Comparison of ENCODE assay signal across 32 mouse cellular contexts in the genomic region with DNA sequence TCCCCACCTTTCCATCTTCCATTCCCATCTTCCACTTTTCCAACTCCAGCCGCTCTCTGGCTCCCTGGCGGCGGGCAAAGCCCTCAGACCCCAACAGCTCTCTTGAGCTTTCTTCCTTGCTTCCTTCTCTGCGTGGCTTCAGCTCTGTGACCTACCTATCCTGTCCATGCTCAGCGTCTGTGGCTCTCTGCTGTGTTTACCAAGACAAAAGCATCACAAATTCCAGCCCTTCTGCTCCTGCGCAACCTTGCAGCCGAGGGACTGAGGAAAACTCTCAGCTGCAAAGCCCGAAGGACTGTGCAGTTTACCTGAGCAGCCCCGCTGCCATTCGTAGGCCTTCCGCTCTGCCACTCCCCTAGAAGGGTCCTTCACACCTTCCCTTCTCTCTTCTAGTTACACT. TPM values are rescaled to one million over a fixed set of nuclear protein-coding genes. Genes with fewer than 3 reads are reported as not detected.
DNase-seq lines count a peak whose midpoint lies in the region; ATAC-seq and TF ChIP-seq lines count a peak whose summit lies in the region.
"Had no signal": no experiment of that assay in that cellular context is flagged by ENCODE, and none has a peak within 500 bp of the region (broad histone marks: within the 10 kb centered on the region; RNA-seq: fewer than 3 reads in every experiment).

No protein-coding gene starts in this region.

- H3K4me2 ChIP-seq in lung, embryonic 16.5 days (ENCODE audit: low read depth, low read length): 0 out of 2 replicates have a peak overlapping the region, but pooled peaks have one; percentile 11
- H3K4me2 ChIP-seq: embryonic facial prominence, embryonic 12.5 days; embryonic facial prominence, embryonic 15.5 days; forebrain, embryonic 12.5 days; forebrain, embryonic 15.5 days; heart, embryonic 12.5 days; heart, embryonic 15.5 days; hindbrain, embryonic 13.5 days; intestine, embryonic 15.5 days had no signal

- no peaks in the 10 kb centered on the region for H3K27me3 ChIP-seq in lung, embryonic 16.5 days (ENCODE audit: control insufficient read depth, insufficient read depth, low read depth, low read length)
- no peaks in the 10 kb centered on the region for H3K27me3 ChIP-seq in ES-Bruce4 (ENCODE audit: control insufficient read depth, insufficient read depth, low read length, poor library complexity, severe bottlenecking)
- H3K27me3 ChIP-seq: embryonic facial prominence, embryonic 12.5 days; embryonic facial prominence, embryonic 15.5 days; forebrain, embryonic 12.5 days; forebrain, embryonic 15.5 days; heart, embryonic 12.5 days; heart, embryonic 15.5 days; hindbrain, embryonic 13.5 days; intestine, embryonic 15.5 days had no signal

- TF ChIP-seq EP300 in ES-Bruce4 (IDR thresholded peaks at IDR 0.05; ENCODE audit: insufficient read depth, low read depth, low read length): 0 out of 2 replicates have a peak, but pooled peaks have one; percentile 7

- H3K27ac ChIP-seq in lung, embryonic 16.5 days (ENCODE audit: low read length): no peak overlapping the region
- H3K27ac ChIP-seq in ES-Bruce4 (ENCODE audit: insufficient read depth, low read length): peak overlapping the region; percentile 17
- H3K27ac ChIP-seq in ES-E14 (ENCODE audit: insufficient read depth, low read depth, low read length, poor library complexity, severe bottlenecking): no peak overlapping the region
- H3K27ac ChIP-seq: embryonic facial prominence, embryonic 12.5 days; embryonic facial prominence, embryonic 15.5 days; forebrain, embryonic 12.5 days; forebrain, embryonic 15.5 days; heart, embryonic 15.5 days; hindbrain, embryonic 10.5 days; hindbrain, embryonic 13.5 days; intestine, embryonic 15.5 days had no signal

- TF ChIP-seq CTCF in ES-Bruce4 (IDR thresholded peaks at IDR 0.05; ENCODE audit: low read depth, low read length): no peak

- WGBS in lung, embryonic 16.5 days: 51% methylated on average over 11 of the region's 11 CpGs

- no peak overlapping the region for H3K9ac ChIP-seq in lung, embryonic 16.5 days (ENCODE audit: low read length)
- H3K9ac ChIP-seq in ES-Bruce4 (ENCODE audit: low read depth, poor library complexity, severe bottlenecking) (peak overlapping the region; percentile 49), ES-E14 (ENCODE audit: insufficient read depth, low read depth, low read length, poor library complexity, severe bottlenecking) (0 out of 2 replicates have a peak overlapping the region, but pooled peaks have one; percentile 38)
- H3K9ac ChIP-seq: embryonic facial prominence, embryonic 12.5 days; embryonic facial prominence, embryonic 15.5 days; forebrain, embryonic 12.5 days; forebrain, embryonic 15.5 days; heart, embryonic 12.5 days; heart, embryonic 15.5 days; hindbrain, embryonic 13.5 days; intestine, embryonic 15.5 days had no signal

- H3K4me1 ChIP-seq in lung, embryonic 16.5 days (replicated peaks; ENCODE audit: control insufficient read depth, insufficient read depth, low read length): no peaks in the 10 kb centered on the region
- H3K4me1 ChIP-seq in ES-Bruce4 (ENCODE audit: control insufficient read depth, insufficient read depth, low read length) (peaks cover 4% of the 10 kb centered on the region), ES-E14 (ENCODE audit: control insufficient read depth in 2 of 2, insufficient read depth in 2 of 2, low read length in 2 of 2, poor library complexity in 1 of 2) (peaks cover 5 to 13% of the 10 kb centered on the region in 2 experiments; a peak in 3 of 4 replicates)
- H3K4me1 ChIP-seq: embryonic facial prominence, embryonic 12.5 days; embryonic facial prominence, embryonic 15.5 days; forebrain, embryonic 12.5 days; forebrain, embryonic 15.5 days; heart, embryonic 12.5 days; heart, embryonic 15.5 days; hindbrain, embryonic 10.5 days; intestine, embryonic 15.5 days had no signal

- H3K9me3 ChIP-seq in lung, embryonic 16.5 days (ENCODE audit: control insufficient read depth, low read length): no peaks in the 10 kb centered on the region
- H3K9me3 ChIP-seq in ES-Bruce4 (replicated peaks; ENCODE audit: control insufficient read depth, insufficient read depth, low read length, poor library complexity, severe bottlenecking) (no peaks in the 10 kb centered on the region), ES-E14 (ENCODE audit: control insufficient read depth, insufficient read depth, low read depth, low read length) (no peaks in the 10 kb centered on the region)
- H3K9me3 ChIP-seq: embryonic facial prominence, embryonic 12.5 days; embryonic facial prominence, embryonic 15.5 days; forebrain, embryonic 12.5 days; forebrain, embryonic 15.5 days; heart, embryonic 12.5 days; heart, embryonic 15.5 days; hindbrain, embryonic 13.5 days; intestine, embryonic 15.5 days had no signal

- no peaks in the 10 kb centered on the region for H3K36me3 ChIP-seq in lung, embryonic 16.5 days (ENCODE audit: control insufficient read depth, insufficient read depth, low read length)
- no peaks in the 10 kb centered on the region for H3K36me3 ChIP-seq in ES-Bruce4 (ENCODE audit: control insufficient read depth, insufficient read depth, low read length, poor library complexity, severe bottlenecking)
- H3K36me3 ChIP-seq in ES-E14 (ENCODE audit: control insufficient read depth, insufficient read depth, low read length, poor library complexity, severe bottlenecking): no peaks in the 10 kb centered on the region
- H3K36me3 ChIP-seq: embryonic facial prominence, embryonic 12.5 days; embryonic facial prominence, embryonic 15.5 days; forebrain, embryonic 12.5 days; forebrain, embryonic 15.5 days; heart, embryonic 12.5 days; heart, embryonic 15.5 days; hindbrain, embryonic 10.5 days; hindbrain, embryonic 13.5 days; intestine, embryonic 15.5 days had no signal

- in situ Hi-C loops in ES-E14 (cut with MboI; ENCODE audit: low sequenced_read_pairs in 2 of 2, unreplicated experiment in 2 of 2): no loop called here

- peak; percentile 54; the same call in 1 of the 2 replicates for ATAC-seq in lung, embryonic 16.5 days (ENCODE audit: low read depth)
- ATAC-seq: CD4-positive, CD25-positive, alpha-beta regulatory T cell, adult 4 months; forebrain, embryonic 15.5 days; hindbrain, embryonic 16.5 days; intestine, embryonic 15.5 days had no signal

- no peak for TF ChIP-seq POLR2A in ES-Bruce4 (IDR thresholded peaks at IDR 0.05; ENCODE audit: insufficient read depth, low read length)

- no peak for DNase-seq in lung, postnatal 4 days
- DNase-seq in ES-E14 (ENCODE audit: low read depth, low spot score): no peak
- DNase-seq in thymus, postnatal 0 days (ENCODE audit: low spot score): no peak
- no peak for DNase-seq in frontal cortex, postnatal 14 days (ENCODE audit: low spot score in 2 of 2)
- DNase-seq: adrenal gland, adult 8-10 months; adrenal gland, postnatal 25 days; cerebellum, adult 11 months; cerebellum, adult 2 months; cerebellum, adult 9-11 months; cerebellum, postnatal 25 days; gastrocnemius, postnatal 10 days; gastrocnemius, postnatal 36 days; heart, postnatal 10 days; heart, postnatal 36 days; kidney, adult 11 months had no signal

- H3K4me3 ChIP-seq in lung, embryonic 16.5 days (ENCODE audit: low read length): no peak overlapping the region
- H3K4me3 ChIP-seq in ES-Bruce4 (ENCODE audit: low read depth, low read length) (peak overlapping the region; percentile 27), ES-E14 (ENCODE audit: insufficient read depth in 1 of 2, low read depth in 1 of 2, low read length in 2 of 2, poor library complexity in 1 of 2, severe bottlenecking in 1 of 2) (peak overlapping the region; percentile 9 to 37; a peak in 3 of 4 replicates)
- H3K4me3 ChIP-seq: embryonic facial prominence, embryonic 12.5 days; embryonic facial prominence, embryonic 15.5 days; forebrain, embryonic 12.5 days; forebrain, embryonic 15.5 days; heart, embryonic 12.5 days; heart, embryonic 15.5 days; hindbrain, embryonic 10.5 days; hindbrain, embryonic 13.5 days; intestine, embryonic 15.5 days had no signal

TF ChIP-seq in ES-E14, 5 proteins besides CTCF, POLR2A, EP300 and RAD21:
- TF ChIP-seq ZNF384 (IDR thresholded peaks at IDR 0.05; ENCODE audit: low read depth, low read length) (no peak), ZC3H11A (IDR thresholded peaks at IDR 0.05; ENCODE audit: borderline replicate concordance, low read depth, low read length) (no peak), CHD2 (IDR thresholded peaks at IDR 0.05; ENCODE audit: low read depth, low read length) (no peak), MAFK (IDR thresholded peaks at IDR 0.05; ENCODE audit: insufficient read depth, low read depth, low read length) (no peak), HCFC1 (IDR thresholded peaks at IDR 0.05; ENCODE audit: borderline replicate concordance, insufficient read depth, low read length) (no peak)

RNA-seq across cellular contexts. Expression of a gene that starts 38.9 kb away (rescaled TPM):
- 16.0 and 17.1 TPM in 2 replicates for polyA plus RNA-seq in lung, embryonic 16.5 days (2015; fragmentation: Nextera tagmentation; extraction: Ambion mirVana)
- polyA plus RNA-seq in ES-Bruce4 (2011; ENCODE audit: insufficient read depth, insufficient read length, low read depth, missing spikeins): 7.1 and 8.0 TPM in 2 replicates
- total RNA-seq in ES-E14 (2012; rRNA removed): 5.7 and 6.0 TPM in 2 replicates
- 10.5 and 11.9 TPM in 2 replicates for polyA plus RNA-seq in thymus, postnatal 0 days (2015; fragmentation: Nextera tagmentation; extraction: Ambion mirVana)

RNA-seq across cellular contexts. Expression of a gene that starts 46.3 kb away (rescaled TPM):
- not detected in 2 replicates for polyA plus RNA-seq in lung, embryonic 16.5 days (2015; fragmentation: Nextera tagmentation; extraction: Ambion mirVana)
- not detected in 2 replicates for polyA plus RNA-seq in ES-Bruce4 (2011; ENCODE audit: insufficient read depth, insufficient read length, low read depth, missing spikeins)
- not detected in 2 replicates for total RNA-seq in ES-E14 (2012; rRNA removed)
- not detected in 2 replicates for polyA plus RNA-seq in thymus, postnatal 0 days (2015; fragmentation: Nextera tagmentation; extraction: Ambion mirVana)
- total RNA-seq: adrenal gland, adult 8-10 months; adrenal gland, postnatal 25 days; common myeloid progenitor, adult 5-6 weeks; gastrocnemius, adult 18-20 months; gastrocnemius, postnatal 10 days; gastrocnemius, postnatal 36 days; granulocyte monocyte progenitor cell, adult 5-6 weeks; heart, postnatal 10 days; heart, postnatal 36 days had no signal
- polyA plus RNA-seq: C2C12; CD4-positive, CD25-positive, alpha-beta regulatory T cell, adult 4 months; cerebellum, adult 2 months; embryonic facial prominence, embryonic 12.5 days; embryonic facial prominence, embryonic 15.5 days; forebrain, embryonic 12.5 days; forebrain, embryonic 15.5 days; heart, embryonic 12.5 days; heart, embryonic 15.5 days; hindbrain, embryonic 10.5 days; hindbrain, embryonic 13.5 days; hindbrain, embryonic 16.5 days; intestine, embryonic 15.5 days had no signal

RNA-seq across cellular contexts. Expression of a gene that starts 56.7 kb away (rescaled TPM):
- 20.1 and 20.7 TPM in 2 replicates for polyA plus RNA-seq in lung, embryonic 16.5 days (2015; fragmentation: Nextera tagmentation; extraction: Ambion mirVana)
- polyA plus RNA-seq in ES-Bruce4 (2011; ENCODE audit: insufficient read depth, insufficient read length, low read depth, missing spikeins): 33.3 and 40.9 TPM in 2 replicates
- total RNA-seq in ES-E14 (2012; rRNA removed): 16.8 and 45.7 TPM in 2 replicates
- polyA plus RNA-seq in thymus, postnatal 0 days (2015; fragmentation: Nextera tagmentation; extraction: Ambion mirVana): 7.7 and 8.6 TPM in 2 replicates
- total RNA-seq: common myeloid progenitor, adult 5-6 weeks; gastrocnemius, adult 18-20 months; granulocyte monocyte progenitor cell, adult 5-6 weeks had no signal
- polyA plus RNA-seq: CD4-positive, CD25-positive, alpha-beta regulatory T cell, adult 4 months had no signal
